Mouse (Mus musculus): Measurements from ENCODE around the gene Ccdc38.

Gene Ccdc38

DNA sequence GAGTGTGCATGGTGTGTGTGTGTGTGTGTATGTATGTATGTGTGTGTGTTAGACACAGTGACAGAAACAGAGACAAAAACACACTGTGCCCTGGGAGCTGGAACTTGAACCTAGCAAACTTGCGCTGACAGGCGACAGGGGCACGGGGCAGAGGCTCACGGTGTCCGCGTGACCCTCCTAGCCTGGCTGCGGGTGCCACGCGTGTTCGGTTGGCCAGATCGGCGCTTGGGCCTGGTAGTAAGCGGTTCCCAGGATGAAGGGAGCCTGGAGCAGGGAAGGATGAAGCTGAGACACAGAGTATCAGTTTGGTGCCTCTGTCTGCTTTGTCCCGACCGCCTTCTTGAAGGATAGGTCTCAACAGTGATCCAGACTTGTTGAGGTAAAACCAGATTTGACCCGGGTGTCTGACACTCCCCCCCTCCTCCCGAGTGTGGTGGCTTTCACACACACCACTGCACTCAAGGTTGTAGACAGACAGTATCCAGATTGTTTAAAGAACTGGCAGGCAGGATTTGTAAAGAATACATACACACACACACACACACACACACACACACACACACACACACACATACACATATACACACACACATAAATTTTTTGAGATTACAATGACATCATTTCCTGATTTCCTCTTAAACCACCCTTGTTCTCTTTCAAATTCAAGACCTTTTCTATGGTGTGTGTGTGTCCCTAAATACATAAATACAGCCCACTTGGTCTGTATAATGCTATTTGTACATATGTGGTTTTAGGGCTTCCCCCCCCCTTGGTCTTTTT, at the start of gene Ccdc38:
TSS of gene Ccdc38 (plus strand) at position 202 of the 780 bp plus-strand sequence.
- peak; percentile 65 for DNase-seq (ENCODE audit: low read depth, low spot score)

DNA sequence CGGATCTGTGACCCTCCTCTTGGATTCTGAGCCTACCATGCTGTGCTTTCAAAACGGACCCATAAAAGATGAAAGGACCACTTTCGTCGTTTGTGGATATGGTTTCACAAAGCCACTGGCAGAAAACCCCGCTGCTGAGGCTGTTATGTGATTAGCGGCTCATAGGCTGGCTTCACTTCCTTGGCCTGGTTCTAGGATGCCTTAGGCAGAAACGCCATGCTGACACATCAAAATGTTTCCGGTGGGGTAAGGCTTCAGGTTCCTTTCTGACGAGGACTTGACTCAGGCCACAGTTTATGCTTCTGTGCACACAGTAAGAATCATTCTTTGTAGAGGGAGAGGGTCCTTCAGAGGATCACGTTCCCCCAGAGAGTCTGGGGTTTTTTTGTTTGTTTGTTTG, 39.6 kb upstream of the Ccdc38 start:
- peak; percentile 16 for DNase-seq (ENCODE audit: low read depth, low spot score)

DNA sequence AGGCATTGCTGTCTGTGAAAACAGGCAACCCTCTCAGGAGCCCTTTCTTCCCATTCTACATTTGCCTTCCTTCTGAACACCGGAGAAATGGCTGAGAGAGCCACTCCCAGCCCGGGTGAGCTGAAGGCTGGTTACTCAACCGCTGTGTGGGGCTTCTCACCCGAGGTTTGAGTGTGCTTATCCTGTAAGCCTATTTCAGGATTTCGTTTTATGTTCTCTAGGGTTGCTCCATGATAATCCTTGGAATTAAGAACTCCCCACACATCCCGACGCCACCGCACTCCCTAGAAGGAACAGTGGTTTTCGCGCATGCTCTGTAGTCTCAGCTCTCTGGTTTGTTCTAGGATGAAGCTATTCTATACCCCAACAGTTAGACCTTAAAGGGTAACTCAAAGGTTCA, 39.1 kb upstream of the Ccdc38 start:
- DNase-seq (ENCODE audit: low read depth, low spot score), result no peak

DNA sequence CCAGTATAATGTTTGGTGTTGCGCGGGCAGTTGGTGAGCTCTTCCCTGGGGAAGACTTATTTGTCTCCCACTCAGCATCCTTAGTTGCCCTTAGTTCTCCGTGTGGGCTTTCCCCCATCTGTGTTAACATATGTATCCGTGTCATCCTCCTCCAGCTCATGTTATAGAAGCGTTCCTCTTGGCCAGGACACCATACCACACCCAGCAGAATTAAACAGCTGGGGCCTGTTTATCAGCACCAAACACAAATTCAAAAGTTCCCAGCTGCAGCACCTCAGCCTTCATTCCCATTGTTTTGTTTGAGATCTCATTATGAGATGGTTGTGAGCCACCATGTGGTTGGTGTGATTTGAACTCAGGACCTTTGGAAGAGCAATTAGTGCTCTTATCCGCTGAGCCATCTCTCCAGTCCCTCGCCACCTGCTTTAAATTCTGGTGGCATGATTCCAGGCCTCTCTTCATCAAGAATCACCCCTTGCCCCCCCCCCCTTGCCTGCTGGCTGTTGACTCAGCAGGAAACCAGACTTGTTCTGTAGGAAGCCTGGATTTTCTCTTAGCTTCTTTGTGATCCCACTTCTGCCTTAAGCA, 32.0 kb upstream of the Ccdc38 start:
- DNase-seq (ENCODE audit: low read depth, low spot score), result no peak

DNA sequence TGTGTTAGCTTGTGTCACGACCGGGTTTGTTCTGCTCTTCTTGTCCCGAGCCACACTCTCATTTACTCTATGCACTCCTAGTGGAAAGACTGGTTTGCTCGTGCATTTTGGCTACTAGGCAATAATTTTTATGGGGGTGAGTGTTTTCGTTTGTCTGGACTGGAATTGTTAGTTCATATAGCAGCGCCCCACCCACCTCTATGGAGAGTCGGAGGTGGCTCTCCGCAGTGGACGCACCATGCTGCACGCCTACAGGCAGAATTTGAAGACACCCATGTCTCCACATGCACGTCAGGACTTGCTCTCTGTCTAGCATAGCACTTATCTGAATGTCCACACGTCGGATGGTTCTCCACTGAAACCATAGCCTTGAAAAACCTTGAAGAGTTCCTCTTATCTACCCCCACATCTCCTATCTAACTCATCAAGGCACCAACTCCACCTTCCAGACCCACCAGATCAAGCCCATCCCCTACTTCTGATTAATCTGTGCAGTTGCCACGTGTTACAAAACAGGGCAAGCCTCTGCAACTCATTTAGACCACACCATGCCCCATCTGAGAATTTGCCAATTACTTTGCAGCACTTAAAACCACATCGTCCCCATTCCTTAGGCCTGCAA, 30.8 kb upstream of the Ccdc38 start:
- no peak for DNase-seq (ENCODE audit: low read depth, low spot score)

DNA sequence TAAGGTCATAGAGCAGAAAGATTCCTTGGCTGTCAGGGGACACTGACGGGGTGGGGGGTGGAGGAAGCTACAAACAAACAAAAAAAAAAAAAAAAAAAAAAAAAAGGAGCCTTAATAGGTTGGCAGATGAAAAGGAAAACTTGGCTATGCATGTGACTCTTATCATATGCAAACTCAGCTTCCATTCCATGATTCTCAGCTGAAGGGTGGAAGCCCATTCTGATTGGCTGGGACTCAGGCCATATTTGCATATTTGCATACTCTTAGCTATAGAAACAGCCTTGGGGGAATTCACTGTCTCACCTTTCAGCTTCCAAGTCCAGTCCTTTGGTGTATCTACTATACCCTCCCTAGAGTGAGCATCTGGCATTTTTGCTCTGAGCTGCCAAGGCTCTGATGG, 25.0 kb upstream of the Ccdc38 start:
- no peak for DNase-seq (ENCODE audit: low read depth, low spot score)

DNA sequence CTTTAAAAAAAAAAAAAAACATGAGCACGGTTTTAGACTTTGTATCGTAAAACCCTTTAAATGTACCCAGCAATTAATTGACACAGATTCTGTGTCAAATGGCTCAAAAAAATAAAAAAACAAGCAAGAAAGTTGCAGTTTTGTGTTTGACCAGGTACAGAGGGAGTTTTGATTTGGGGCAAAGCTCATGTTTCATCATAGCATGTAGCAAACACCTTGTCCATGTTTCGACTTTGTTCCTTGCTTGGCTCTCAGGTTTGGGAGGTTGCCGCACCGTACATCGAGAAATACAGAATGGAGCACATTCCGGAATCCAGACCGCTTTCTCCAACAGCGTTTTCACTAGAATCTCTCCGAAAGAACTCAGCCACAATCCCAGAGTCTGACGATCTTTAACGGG, 24.5 kb upstream of the Ccdc38 start:
- DNase-seq (ENCODE audit: low read depth, low spot score), result no peak

DNA sequence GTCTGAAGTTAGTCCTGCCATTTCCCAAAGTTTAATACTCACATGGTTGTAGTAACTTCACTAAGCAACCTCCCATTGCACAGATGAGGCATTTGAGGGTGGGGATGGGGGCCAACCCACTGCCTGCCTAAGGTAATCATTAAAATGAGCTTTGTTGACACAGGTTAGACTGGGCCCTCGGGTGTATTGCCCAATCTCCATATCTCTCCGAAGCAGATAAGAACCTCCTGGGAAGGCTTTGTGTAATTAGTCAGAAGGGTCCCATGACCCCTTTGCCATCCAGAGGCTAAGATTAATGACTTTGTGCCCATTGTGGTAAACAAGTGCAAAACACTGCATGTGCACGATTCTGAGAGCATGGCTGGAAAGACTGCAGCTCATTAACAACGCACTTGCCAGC, 22.7 kb upstream of the Ccdc38 start:
- no peak for DNase-seq (ENCODE audit: low read depth, low spot score)

DNA sequence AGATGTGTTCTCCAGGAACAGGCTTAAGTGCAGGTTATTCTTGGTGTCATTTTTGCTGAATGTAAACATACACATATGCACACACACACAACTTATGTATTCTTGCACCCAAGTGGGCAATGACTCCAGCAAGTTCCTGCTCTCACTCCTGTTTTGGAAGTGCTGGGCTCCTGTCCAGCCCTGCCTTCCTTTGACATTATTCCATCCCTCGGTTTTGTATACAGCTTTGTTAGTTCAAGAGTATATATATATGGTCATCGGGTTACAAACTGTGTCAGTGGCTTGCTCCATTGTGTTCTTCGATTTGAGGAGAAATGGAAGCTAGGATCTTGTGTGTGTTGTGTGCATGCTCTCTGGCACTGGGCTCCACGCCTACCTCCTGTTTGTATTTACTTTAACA, 22.2 kb upstream of the Ccdc38 start:
- no peak for DNase-seq (ENCODE audit: low read depth, low spot score)

DNA sequence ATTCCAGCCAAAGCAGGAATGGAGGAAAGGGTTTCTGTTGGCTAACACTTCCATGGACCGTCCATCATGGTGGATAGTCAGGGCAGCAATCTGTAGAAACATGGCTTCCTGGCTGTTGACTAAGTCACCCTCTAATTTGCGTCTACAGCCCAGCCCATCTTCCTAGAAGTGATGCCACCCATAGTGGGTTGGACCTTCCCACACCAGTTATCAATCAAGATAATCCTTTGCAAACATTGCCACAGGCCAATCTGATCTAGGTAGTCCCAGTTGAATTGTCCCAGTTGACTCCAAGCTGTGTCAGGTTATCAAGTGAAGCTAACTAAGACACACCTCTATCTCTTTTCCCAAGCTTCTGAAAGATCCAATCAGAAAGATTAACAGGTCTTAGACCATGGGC, 21.8 kb upstream of the Ccdc38 start:
- DNase-seq (ENCODE audit: low read depth, low spot score), result no peak

DNA sequence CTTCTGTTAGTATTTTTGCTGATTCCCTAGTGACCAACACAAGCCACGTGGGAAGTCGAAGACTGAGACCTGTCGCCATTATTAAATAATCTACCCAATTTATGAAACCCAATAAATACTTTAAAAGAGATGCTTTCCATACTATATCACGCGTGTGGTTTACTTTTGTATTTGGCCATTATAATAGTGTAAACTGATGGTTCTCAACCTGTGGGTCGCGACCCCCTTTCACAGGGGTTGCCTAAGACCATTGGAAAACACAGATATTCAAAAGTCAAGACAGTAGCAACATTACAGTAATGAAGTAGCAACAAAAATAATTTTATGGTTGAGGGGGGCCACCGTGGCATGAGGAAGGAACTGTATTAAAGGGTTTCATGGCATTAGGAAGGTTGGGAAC, 21.3 kb upstream of the Ccdc38 start:
- DNase-seq (ENCODE audit: low read depth, low spot score), result no peak

DNA sequence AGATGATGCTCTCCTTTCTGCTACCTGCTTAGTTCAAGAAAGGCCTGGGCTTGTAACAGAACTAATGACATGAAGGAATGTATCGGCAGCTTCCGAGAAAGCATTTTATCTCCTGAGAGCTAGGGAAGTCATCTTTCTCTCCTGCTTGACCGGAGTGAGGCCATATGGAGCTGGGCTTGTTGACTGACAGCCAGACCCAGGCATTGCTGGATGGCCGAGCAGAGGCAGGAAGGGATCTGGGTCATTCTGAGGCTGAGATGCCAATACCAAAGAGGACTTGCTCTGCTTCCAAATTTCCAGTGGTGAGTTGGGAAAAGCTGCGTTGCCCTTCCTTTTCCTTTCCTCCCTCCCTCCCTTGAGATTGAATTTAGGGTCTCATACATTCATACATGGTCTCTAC, 20.7 kb upstream of the Ccdc38 start:
- no peak for DNase-seq (ENCODE audit: low read depth, low spot score)

DNA sequence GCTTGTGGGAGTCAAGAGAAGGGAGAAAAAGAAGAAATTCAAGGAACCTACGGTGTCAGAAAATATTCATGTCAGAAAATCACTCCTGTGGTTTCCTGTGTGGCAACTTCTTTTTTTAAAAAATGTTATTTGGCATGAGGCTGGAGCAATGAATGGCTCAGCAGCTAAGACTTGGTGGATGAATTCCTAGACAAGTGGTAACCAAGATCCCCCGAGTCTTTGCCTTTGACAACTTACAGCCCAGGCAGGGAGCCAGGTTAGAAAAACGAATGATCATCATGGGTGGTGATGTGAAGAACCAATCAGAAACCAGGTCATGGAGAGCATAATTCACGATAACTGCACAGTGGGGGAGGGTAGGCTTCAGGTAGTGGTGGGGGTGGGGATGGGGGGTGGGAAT, 19.4 kb upstream of the Ccdc38 start:
- DNase-seq (ENCODE audit: low read depth, low spot score), result no peak

DNA sequence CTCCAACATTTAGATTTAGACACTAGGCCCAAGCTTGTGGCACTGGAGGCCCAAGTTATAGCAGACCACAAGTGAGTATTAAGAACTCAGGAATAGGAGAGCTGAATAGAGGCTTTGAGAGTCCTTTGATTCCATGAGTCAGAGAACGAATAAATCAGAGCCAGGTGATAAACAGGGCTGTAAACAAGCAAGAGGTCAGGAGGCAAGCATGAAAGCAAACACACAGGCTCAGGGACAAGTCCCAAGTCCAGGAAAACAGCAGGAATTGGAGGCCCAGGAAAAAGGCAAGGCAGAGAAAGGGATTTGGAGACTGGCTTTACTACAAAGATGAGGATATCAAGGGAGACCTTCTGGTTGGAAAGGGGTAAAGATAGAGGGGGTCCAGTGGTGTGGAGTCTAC, 15.1 kb upstream of the Ccdc38 start:
- DNase-seq (ENCODE audit: low read depth, low spot score), result no peak

DNA sequence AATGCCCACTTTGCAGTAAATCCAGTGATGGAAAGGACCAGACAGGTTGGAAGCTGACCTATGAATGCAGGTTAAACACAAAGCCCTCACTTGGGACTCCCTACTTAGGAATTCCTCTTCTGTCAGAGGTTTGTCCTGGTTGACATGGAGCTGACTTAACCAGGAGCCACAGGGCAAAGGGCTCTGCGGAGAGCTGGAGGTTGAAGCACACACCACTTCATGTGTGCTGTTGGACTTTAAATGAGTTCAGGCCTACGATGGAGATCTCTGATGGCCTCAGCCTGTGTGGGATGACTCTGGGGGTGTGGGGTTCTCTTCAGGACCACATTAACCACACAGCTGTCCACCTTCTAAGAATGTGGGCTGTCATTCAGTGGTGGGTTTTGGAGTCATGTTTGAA, 2.1 kb upstream of the Ccdc38 start:
- DNase-seq (ENCODE audit: low read depth, low spot score), result no peak

DNA sequence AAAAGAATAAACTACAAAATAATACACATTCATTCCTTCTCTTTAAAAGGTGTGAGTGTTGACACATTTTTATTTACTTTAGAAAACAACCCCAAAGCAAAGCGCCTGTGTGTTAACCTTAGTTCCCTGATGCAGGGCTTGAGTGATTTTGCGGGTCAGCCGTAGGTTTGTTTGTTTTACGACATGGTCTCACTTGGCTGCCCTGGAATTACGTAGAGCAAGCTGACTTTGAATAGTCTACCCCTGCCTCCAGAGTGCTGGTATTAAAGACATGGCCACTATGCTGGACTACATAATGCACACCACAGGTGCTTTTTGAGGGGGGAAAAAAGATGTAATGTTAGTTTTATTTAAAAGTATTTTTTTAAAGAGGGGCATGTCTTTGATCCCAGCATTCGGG, 1.6 kb upstream of the Ccdc38 start:
- no peak for DNase-seq (ENCODE audit: low read depth, low spot score)

DNA sequence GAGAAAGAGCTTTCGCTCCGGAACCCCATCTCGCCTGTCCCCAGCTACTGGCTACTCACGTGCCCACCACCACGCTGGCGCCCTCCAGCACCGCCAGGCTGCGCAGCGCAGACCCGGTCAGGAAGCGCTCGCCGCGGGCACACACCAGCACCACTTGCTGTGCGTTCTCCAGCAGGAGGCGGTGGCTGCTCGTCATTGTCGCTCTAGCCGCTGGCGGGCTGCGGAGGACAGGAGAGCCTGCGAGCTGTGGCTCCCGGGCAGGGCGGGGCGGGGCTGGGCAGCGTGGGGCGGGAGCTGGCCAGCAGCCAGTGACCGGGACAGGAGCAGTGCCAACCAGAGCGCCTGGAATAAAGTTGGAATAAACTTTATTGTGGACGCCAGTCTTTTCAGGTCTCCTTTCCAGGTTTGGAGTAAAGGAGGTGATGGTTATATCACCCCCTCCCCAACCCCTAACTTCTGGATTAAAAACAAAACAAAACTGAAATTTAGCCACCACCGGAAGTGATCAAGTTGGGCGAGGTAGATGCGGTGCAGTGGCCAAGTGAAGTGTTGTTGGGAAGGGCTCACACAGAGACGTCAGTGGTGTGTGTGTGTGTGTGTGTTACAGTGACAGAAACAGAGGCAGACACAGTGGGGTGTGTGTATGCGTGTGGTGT, 529 bp upstream of the Ccdc38 start, which contains the start of gene Amdhd1:
TSS of gene Amdhd1 (minus strand) at position 259 of the 656 bp plus-strand sequence.
- DNase-seq (ENCODE audit: low read depth, low spot score), result peak; percentile 92

DNA sequence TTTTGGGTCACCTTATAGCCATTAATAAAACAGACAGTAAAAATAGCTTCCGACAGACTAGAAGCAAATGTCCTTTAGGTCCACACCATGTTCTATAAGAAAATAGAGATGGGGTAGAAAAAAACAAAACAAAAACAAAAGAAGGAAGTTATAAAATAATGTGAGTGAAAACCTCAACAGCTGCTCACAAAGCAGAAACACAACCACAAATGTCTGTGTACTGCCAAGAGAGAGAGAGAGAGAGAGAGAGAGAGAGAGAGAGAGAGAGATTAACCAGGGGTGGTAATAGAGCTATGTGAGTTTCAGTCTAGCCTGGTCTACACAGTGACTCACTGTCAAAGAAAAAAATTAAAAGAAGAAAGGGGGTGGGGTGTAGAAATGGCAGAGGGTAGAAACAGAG, 1.2 kb downstream of the Ccdc38 start:
- DNase-seq (ENCODE audit: low read depth, low spot score), result peak; percentile 45

DNA sequence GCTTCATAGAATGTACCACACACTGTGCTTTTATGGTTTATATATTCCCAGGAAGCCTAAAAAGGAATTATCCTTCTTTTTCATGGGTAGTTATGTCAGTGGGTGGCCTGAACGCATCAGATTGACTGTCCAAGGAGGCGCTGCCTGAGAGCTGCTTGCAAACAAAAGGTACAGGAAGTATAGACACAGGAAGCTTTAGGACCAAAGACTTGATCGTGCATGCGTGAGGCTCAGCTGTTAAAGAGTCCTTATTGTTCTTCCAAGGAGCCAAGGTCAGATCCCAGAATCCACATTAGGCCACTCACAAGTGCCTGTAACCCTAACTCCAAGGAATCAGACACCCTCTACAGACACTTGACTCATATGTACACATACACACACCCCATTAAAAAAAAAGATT, 1.9 kb downstream of the Ccdc38 start:
- peak; percentile 44 for DNase-seq (ENCODE audit: low read depth, low spot score)

DNA sequence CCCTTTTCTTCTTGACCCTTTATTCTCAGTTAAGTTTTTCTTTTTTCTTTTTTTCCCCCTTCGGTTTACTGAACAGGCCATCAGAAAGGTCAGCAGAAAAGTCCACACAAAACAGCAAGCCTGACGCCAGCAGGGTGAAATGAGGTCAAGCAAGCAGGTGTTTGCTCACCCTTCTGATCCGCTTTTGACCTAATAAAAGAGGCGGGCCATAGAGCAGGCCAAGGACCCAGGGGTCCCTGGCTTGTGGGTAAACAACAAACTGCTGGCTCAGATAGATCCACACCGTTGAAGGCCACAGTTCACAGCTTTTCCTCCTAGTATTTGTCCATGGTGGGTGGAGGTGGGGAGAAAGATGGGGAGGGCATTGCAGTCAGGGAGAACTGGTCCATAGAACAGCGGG, 2.7 kb downstream of the Ccdc38 start:
- DNase-seq (ENCODE audit: low read depth, low spot score), result no peak

DNA sequence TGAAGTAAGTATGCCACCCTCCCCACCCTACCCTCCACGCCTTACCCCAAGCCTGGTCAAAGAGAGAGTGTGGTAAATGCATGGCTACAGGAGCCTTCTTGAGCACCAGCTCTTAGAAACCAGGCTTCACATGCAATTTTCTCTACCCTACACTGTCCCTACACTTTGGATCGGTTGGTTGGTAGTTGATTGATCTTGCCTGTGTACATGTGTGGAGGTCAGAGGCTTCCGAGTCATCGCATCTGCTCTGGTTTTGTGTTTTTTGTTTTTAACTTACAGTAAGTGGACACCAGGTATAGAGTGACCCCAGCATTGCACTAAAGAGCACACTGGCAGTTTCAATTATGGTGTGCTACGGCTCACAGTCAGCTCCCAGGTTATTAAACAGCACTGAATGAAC, 3.7 kb downstream of the Ccdc38 start:
- no peak for DNase-seq (ENCODE audit: low read depth, low spot score)

DNA sequence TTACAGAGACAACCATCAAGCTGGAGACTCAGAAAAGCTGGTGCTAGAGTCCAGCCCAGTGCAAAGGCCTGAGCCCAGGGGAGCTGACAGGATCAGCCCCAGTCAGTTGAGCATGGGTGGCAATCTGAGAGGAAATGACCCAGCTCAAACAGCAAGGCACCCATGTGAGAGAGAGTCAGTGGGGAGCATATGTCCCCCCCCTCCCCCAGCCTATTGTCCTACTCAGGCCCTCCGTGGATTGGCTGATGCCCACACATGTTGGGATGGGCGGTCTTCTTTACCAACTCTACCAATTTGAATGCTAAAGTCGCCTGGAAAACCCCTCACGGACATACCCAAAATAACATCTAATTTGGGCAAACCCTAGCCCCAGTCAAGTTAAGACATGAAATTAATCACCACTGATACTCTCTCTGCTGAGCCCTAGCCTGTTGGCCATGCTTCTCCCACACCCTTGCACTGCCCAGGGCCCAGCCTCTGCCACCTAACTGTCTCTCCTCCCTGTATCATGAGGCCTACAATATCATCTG, 7.4 kb downstream of the Ccdc38 start:
- no peak for DNase-seq (ENCODE audit: low read depth, low spot score)

Data from CD4-positive, CD25-positive, alpha-beta regulatory T cell, adult 2 months (primary cell).